ENCODE assay signal across 9 mouse cellular contexts in genomic region chr16:4605514-4606131, GRCm38 (mm10). TPM values are rescaled to one million over a fixed set of nuclear protein-coding genes. Genes with fewer than 3 reads are reported as not detected.
DNase-seq lines count a peak whose midpoint lies in the region; ATAC-seq lines count a peak whose summit lies in the region.
"Had no signal": no experiment of that assay in that cellular context is flagged by ENCODE, and none has a peak within 500 bp of the region (broad histone marks: within the 10 kb centered on the region; RNA-seq: fewer than 3 reads in every experiment).

No protein-coding gene starts in this region.

- no peaks in the 10 kb centered on the region for H3K27me3 ChIP-seq in lung, embryonic 16.5 days (ENCODE audit: control insufficient read depth, insufficient read depth, low read depth, low read length)
- no peaks in the 10 kb centered on the region for H3K27me3 ChIP-seq in forebrain, embryonic 14.5 days (replicated peaks; ENCODE audit: control insufficient read depth, insufficient read depth, low read length)
- H3K27me3 ChIP-seq in limb, embryonic 15.5 days = no peaks in the 10 kb centered on the region

- peak overlapping the region; percentile 20; the same call in 1 of the 2 replicates for H3K9ac ChIP-seq in lung, embryonic 16.5 days (ENCODE audit: low read length)
- no peak overlapping the region for H3K9ac ChIP-seq in forebrain, embryonic 14.5 days (ENCODE audit: low read length)
- no peak overlapping the region for H3K9ac ChIP-seq in limb, embryonic 15.5 days

- no peak overlapping the region for H3K4me2 ChIP-seq in lung, embryonic 16.5 days (ENCODE audit: low read depth, low read length)
- H3K4me2 ChIP-seq in forebrain, embryonic 14.5 days (ENCODE audit: low read length) = no peak overlapping the region
- no peak overlapping the region for H3K4me2 ChIP-seq in limb, embryonic 15.5 days

- WGBS in lung, embryonic 16.5 days = 63% methylated on average over 11 of the region's 13 CpGs
- WGBS in forebrain, embryonic 14.5 days = 50% methylated on average over 13 of the region's 13 CpGs
- whole genome bisulfite sequencing in limb, embryonic 15.5 days = 43% methylated on average over 13 of the region's 13 CpGs

- H3K27ac ChIP-seq in lung, embryonic 16.5 days (ENCODE audit: low read length) = peak overlapping the region; percentile 44
- H3K27ac ChIP-seq in forebrain, embryonic 14.5 days (ENCODE audit: low read depth, low read length) = peak overlapping the region; percentile 44; the same call in 1 of the 2 replicates
- peak overlapping the region; percentile 40 for H3K27ac ChIP-seq in limb, embryonic 15.5 days

- no peaks in the 10 kb centered on the region for H3K9me3 ChIP-seq in lung, embryonic 16.5 days (ENCODE audit: control insufficient read depth, low read length)
- H3K9me3 ChIP-seq in forebrain, embryonic 14.5 days (replicated peaks; ENCODE audit: control insufficient read depth, low read length) = no peaks in the 10 kb centered on the region
- H3K9me3 ChIP-seq in limb, embryonic 15.5 days = no peaks in the 10 kb centered on the region

- peaks cover 2% of the 10 kb centered on the region; the same call in 1 of the 2 replicates for H3K36me3 ChIP-seq in lung, embryonic 16.5 days (ENCODE audit: control insufficient read depth, insufficient read depth, low read length)
- H3K36me3 ChIP-seq in forebrain, embryonic 14.5 days (ENCODE audit: control insufficient read depth, insufficient read depth, low read length) = peaks cover 18% of the 10 kb centered on the region
- peaks cover 20% of the 10 kb centered on the region for H3K36me3 ChIP-seq in limb, embryonic 15.5 days

- H3K4me1 ChIP-seq in lung, embryonic 16.5 days (replicated peaks; ENCODE audit: control insufficient read depth, insufficient read depth, low read length) = peaks cover 69% of the 10 kb centered on the region
- H3K4me1 ChIP-seq in forebrain, embryonic 14.5 days (ENCODE audit: control insufficient read depth, insufficient read depth, low read length) = peaks cover 26% of the 10 kb centered on the region
- peaks cover 81% of the 10 kb centered on the region for H3K4me1 ChIP-seq in limb, embryonic 15.5 days

- no peak overlapping the region for H3K4me3 ChIP-seq in lung, embryonic 16.5 days (ENCODE audit: low read length)
- no peak overlapping the region for H3K4me3 ChIP-seq in forebrain, embryonic 14.5 days (ENCODE audit: low read depth, low read length)
- no peak overlapping the region for H3K4me3 ChIP-seq in limb, embryonic 15.5 days

- ATAC-seq in lung, embryonic 16.5 days (ENCODE audit: low read depth) = no peak
- no peak for ATAC-seq in forebrain, embryonic 14.5 days
- ATAC-seq in limb, embryonic 15.5 days (ENCODE audit: insufficient number of reproducible peaks, low FRiP score, low TSS enrichment, low read depth) = no peak
- no peak for ATAC-seq in granulocyte monocyte progenitor cell, adult 5-6 weeks (replicated peaks; ENCODE audit: poor library complexity, severe bottlenecking)

- DNase-seq in heart, adult 11 months = peak; percentile 94
- DNase-seq in heart, postnatal 4 days = no peak
- DNase-seq in lung, postnatal 36 days = no peak
- DNase-seq in forebrain, embryonic 14.5 days (ENCODE audit: low spot score) = no peak
- DNase-seq in frontal cortex, postnatal 14 days (ENCODE audit: low spot score in 2 of 2) = no peak
- DNase-seq: lung, postnatal 14 days had no signal

RNA-seq across cellular contexts. Expression of gene Glis2, which starts 11.1 kb away (rescaled TPM):
- 10 to 100 TPM; 35.3 to 43.8 TPM for total RNA-seq in heart, postnatal 4 days (2021)
- polyA plus RNA-seq in lung, embryonic 16.5 days (2015; fragmentation: Nextera tagmentation; extraction: Ambion mirVana) = 21.3 and 23.7 TPM in 2 replicates
- polyA plus RNA-seq in forebrain, embryonic 14.5 days (2014; fragmentation: Nextera tagmentation; extraction: Ambion mirVana) = 9.0 and 10.0 TPM in 2 replicates
- 31.7 and 34.9 TPM in 2 replicates for polyA plus RNA-seq in limb, embryonic 15.5 days (2015; fragmentation: Nextera tagmentation; extraction: Ambion mirVana)
- 2.1 and 2.8 TPM in 2 replicates for total RNA-seq in granulocyte monocyte progenitor cell, adult 5-6 weeks (2014; fragmentation: Nextera tagmentation)
- total RNA-seq in granulocyte monocyte progenitor cell, adult 5-6 weeks (2017) = 0.39 TPM in 1 of 2 replicates, not detected in the other

RNA-seq across cellular contexts. Expression of gene Pam16, which starts 19.2 kb away (rescaled TPM):
- 10 to 100 TPM; 89.5 to 92.6 TPM for total RNA-seq in heart, postnatal 4 days (2021)
- polyA plus RNA-seq in lung, embryonic 16.5 days (2015; fragmentation: Nextera tagmentation; extraction: Ambion mirVana) = 89.9 and 96.2 TPM in 2 replicates
- 160 and 192 TPM in 2 replicates for polyA plus RNA-seq in forebrain, embryonic 14.5 days (2014; fragmentation: Nextera tagmentation; extraction: Ambion mirVana)
- 75.8 and 83.1 TPM in 2 replicates for polyA plus RNA-seq in limb, embryonic 15.5 days (2015; fragmentation: Nextera tagmentation; extraction: Ambion mirVana)
- 42.3 and 113 TPM in 2 replicates for total RNA-seq in granulocyte monocyte progenitor cell, adult 5-6 weeks (2014; fragmentation: Nextera tagmentation)
- total RNA-seq in granulocyte monocyte progenitor cell, adult 5-6 weeks (2017) = 45.2 and 50.0 TPM in 2 replicates

RNA-seq across cellular contexts. Expression of gene Vasn, which starts 34.1 kb away (rescaled TPM):
- total RNA-seq in heart, postnatal 4 days (2021) = 10 to 100 TPM; 17.7 to 18.2 TPM
- 28.5 and 30.4 TPM in 2 replicates for polyA plus RNA-seq in lung, embryonic 16.5 days (2015; fragmentation: Nextera tagmentation; extraction: Ambion mirVana)
- polyA plus RNA-seq in forebrain, embryonic 14.5 days (2014; fragmentation: Nextera tagmentation; extraction: Ambion mirVana) = 2.1 and 2.8 TPM in 2 replicates
- polyA plus RNA-seq in limb, embryonic 15.5 days (2015; fragmentation: Nextera tagmentation; extraction: Ambion mirVana) = 41.5 and 45.1 TPM in 2 replicates
- total RNA-seq in granulocyte monocyte progenitor cell, adult 5-6 weeks (2014; fragmentation: Nextera tagmentation) = not detected in 2 replicates
- 0.67 TPM in 1 of 2 replicates, not detected in the other for total RNA-seq in granulocyte monocyte progenitor cell, adult 5-6 weeks (2017)

RNA-seq across cellular contexts. Expression of gene Dnaja3, which starts 34.2 kb away (rescaled TPM):
- total RNA-seq in heart, postnatal 4 days (2021) = 10 to 100 TPM; 82.7 to 84.7 TPM
- polyA plus RNA-seq in lung, embryonic 16.5 days (2015; fragmentation: Nextera tagmentation; extraction: Ambion mirVana) = 61.3 and 61.9 TPM in 2 replicates
- polyA plus RNA-seq in forebrain, embryonic 14.5 days (2014; fragmentation: Nextera tagmentation; extraction: Ambion mirVana) = 39.7 and 47.4 TPM in 2 replicates
- 60.5 and 65.1 TPM in 2 replicates for polyA plus RNA-seq in limb, embryonic 15.5 days (2015; fragmentation: Nextera tagmentation; extraction: Ambion mirVana)
- 41.9 and 45.8 TPM in 2 replicates for total RNA-seq in granulocyte monocyte progenitor cell, adult 5-6 weeks (2014; fragmentation: Nextera tagmentation)
- total RNA-seq in granulocyte monocyte progenitor cell, adult 5-6 weeks (2017) = 60.9 and 66.4 TPM in 2 replicates

RNA-seq across cellular contexts. Expression of gene Tfap4, which starts 46.0 kb away (rescaled TPM):
- 1 to 10 TPM; 3.5 to 4.7 TPM for total RNA-seq in heart, postnatal 4 days (2021)
- 13.2 and 15.5 TPM in 2 replicates for polyA plus RNA-seq in lung, embryonic 16.5 days (2015; fragmentation: Nextera tagmentation; extraction: Ambion mirVana)
- 9.1 and 12.0 TPM in 2 replicates for polyA plus RNA-seq in forebrain, embryonic 14.5 days (2014; fragmentation: Nextera tagmentation; extraction: Ambion mirVana)
- 20.4 and 20.7 TPM in 2 replicates for polyA plus RNA-seq in limb, embryonic 15.5 days (2015; fragmentation: Nextera tagmentation; extraction: Ambion mirVana)
- 34.8 and 46.6 TPM in 2 replicates for total RNA-seq in granulocyte monocyte progenitor cell, adult 5-6 weeks (2014; fragmentation: Nextera tagmentation)
- 36.4 and 47.6 TPM in 2 replicates for total RNA-seq in granulocyte monocyte progenitor cell, adult 5-6 weeks (2017)
